Mouse (Mus musculus) brown adipose tissue, adult 24 weeks (tissue): ENCODE data around the gene Col13a1. TPM values are rescaled to one million over a fixed set of nuclear protein-coding genes. Genes with fewer than 3 reads are reported as not detected.

Source experiments
- H3K27ac ChIP-seq: fragments of 200-500 bp; replicated peaks from 2 replicates; pipeline ENCODE4 v1.5.1; 2012; ENCODE audit warnings: low read depth, mild to moderate bottlenecking, low read length
- H3K4me1 ChIP-seq: fragments of 200-500 bp; 2 replicates; pipeline ENCODE4 v1.6.1; 2012; ENCODE audit warnings: low read length, mixed read lengths; ENCODE audit not compliant: control insufficient read depth, insufficient read depth, insufficient read length
- H3K4me3 ChIP-seq: fragments of 200-500 bp; 2 replicates; pipeline ENCODE4 v1.5.1; 2012; ENCODE audit warnings: low read depth, mild to moderate bottlenecking, low read length, moderate library complexity; ENCODE audit not compliant: insufficient read depth
- polyA plus RNA-seq: library from polyadenylated mRNA; stranded (reverse); fragments of >200 nt; gene quantifications from 2 replicates; pipeline ENCODE4 v1.2.4, GENCODE M21; 2012; ENCODE audit not compliant: missing spikeins, insufficient read depth, insufficient read length

Col13a1 gene
- polyA plus RNA-seq, 1 experiment = 3.3 TPM

DNA sequence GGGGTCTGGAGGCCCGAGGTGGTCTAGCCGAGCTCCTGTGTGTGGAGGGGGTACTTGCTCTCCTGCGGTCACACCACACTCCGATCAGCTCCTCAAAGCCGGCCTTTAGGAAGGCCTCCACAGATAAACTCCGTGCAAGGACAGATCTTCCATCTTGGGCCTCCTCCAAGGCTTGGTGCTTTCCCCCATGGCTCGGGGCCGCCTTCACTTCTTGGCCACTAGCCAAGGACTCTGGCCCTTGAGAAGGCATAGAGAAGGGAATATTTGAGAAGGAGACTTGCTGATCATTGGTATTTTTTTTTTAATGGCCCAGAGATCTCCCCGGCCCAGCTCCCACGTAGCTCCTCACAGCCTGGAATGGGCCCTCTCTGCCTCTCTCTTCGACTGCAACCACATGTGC is 146.2 kb downstream of the Col13a1 start:
- H3K27ac ChIP-seq = no peak overlapping the region
- no peak overlapping the region for H3K4me3 ChIP-seq
- H3K4me1 ChIP-seq = no peaks in the 10 kb centered on the region

DNA sequence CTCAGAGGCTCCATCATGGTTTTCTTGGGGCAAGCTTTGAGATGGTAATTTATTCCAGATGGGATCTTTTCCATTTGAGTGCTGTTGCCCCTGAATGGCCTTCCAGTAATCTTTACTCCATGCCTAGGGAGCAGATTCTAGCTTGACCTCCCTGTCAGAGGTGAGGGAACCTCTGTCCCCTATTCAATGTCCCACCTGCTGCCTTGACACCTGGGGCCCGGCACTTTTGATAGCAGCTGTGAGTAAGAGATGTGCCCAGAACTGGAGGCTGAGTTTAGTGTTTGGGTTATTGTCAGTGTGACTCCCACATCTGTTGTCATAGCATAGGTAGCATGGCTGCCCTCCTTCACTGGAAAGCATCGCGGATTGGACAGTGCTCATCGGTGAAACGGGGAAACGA is 147.2 kb downstream of the Col13a1 start:
- Histone ChIP-seq H3K4me3 (no peak overlapping the region), H3K27ac (no peak overlapping the region), H3K4me1 (no peaks in the 10 kb centered on the region)

DNA sequence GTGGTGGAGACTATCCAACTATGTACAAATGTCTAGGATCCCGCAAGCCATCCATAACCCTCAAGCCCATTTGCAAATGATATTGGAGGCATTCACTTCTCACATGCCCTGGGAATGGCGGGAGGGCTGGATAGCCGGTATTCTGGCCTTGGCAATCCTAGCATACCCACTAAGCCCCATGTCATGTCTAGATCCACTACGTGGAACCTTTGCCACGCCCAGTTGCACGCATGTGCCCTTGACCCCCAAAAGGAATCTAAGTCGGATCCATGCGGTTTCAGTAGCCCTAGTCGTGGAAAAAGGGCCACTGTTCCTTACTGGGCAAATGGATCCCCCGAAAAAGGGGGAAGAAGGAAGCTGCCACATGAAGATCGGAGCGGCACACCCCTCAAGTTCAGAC is 147.7 kb downstream of the Col13a1 start:
- H3K4me3 ChIP-seq = no peak overlapping the region
- H3K27ac ChIP-seq = no peak overlapping the region
- H3K4me1 ChIP-seq = no peaks in the 10 kb centered on the region

- Histone ChIP-seq H3K4me1 (no peaks in the 10 kb centered on the region), H3K27ac (no peak overlapping the region), H3K4me3 (no peak overlapping the region)
These were observed 148.1 kb downstream of the Col13a1 start for GRCm38 (mm10) chr10:61830817-61831216.

DNA sequence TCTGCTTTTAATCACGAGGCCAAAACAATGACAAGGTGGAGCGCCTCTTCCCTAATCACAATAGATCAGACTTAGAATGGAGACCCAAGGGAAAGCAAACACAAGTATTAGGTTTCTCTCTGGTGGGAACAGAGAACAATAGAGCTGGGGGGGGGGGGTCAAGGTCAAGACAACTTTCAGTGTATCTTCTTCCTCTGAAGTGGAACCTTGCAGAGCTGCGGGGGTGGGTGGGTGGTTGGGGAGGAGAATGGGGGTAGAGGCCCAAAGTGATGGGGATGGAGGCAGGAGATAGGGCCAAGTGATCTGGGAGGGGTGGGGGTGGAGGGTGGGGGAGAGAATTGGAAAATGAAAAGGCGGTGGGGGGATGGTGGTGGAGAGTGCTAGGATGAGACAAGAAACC is 149.9 kb downstream of the Col13a1 start:
- no peaks in the 10 kb centered on the region for H3K4me1 ChIP-seq
- no peak overlapping the region for H3K4me3 ChIP-seq
- H3K27ac ChIP-seq = no peak overlapping the region

DNA sequence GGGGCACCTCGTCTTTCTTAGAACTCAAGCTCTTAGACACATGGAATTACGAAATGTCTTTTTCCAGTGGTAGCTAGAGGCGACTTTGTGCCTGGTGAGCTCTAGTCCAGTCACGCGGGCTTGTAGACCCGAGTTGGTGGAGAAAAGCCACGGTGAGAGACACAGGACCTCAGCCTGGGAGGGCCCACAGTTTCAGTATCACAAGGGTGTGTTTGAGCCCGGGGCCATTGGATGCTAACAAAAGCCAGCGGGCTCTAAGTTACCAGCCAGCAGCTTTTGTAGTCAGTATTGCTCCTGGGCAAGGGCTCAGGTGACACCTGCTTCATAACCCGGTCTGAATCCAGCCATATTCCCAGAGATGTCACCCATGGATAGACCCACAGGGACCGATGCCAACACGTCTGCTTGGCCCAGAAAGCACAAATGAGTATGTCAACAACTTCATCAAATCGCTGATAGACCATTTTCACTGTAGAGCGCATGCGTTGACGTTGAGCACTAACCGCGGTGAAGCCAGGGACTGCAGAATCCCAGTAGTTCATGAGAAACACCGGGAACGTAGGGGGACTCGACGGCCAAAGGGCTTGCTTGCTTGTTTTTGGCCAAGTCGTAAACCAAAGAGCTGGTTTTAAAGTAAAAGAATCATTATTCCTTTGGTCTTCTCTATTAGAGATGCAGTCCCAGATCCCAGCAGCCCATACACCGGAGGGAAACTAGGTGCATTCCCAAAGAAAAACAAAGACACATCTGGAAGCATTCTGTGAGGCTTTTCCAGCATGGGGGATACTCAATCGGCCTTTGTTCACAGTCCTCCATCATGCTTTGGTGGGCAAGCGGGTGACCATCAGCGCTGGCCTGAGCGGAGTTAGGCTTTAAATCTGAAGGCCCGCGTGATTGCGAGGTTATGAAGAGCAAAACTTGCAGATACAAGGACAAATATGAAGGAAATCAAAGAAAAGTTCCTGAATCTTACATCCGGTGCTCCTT is 150.7 kb downstream of the Col13a1 start:
- Histone ChIP-seq H3K27ac (no peak overlapping the region), H3K4me1 (no peaks in the 10 kb centered on the region)

DNA sequence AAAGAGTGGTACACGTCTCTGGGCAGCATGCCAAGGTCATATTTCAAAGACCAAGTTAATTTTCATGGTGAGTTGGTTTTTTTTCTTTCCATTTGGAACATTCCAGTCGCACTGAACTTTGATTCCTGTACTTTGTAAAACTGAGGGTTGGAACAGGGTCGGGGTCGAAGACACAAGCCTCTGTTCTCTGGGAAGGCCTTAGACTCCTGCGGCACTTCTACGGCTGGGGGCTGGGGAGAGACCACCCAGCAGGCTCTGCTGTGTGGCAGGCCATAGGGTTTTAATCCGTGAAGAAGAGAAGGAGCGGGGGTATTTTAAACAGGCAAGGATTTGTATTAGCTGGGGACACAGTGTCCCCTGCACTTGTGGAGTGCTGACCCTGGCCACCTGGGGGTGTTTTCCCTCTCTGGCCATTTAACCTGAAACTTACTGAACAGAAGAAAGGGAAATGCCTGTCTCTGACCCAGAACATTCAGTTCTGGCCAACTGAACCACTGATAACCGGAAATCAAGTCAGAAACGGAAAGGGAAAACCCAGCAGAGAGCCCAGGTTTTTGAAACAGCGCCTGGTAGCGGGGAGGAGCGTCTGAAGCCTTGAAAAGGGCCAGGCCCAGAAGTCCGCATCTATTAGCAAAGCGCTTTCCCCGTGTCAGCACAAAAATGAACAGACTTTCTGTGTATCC is 152.0 kb downstream of the Col13a1 start:
- H3K27ac ChIP-seq = no peak overlapping the region
- H3K4me1 ChIP-seq = no peaks in the 10 kb centered on the region
- no peak overlapping the region for H3K4me3 ChIP-seq

More for the DNA sequence above, 150.7 kb downstream of the Col13a1 start:
- no peak overlapping the region for H3K4me3 ChIP-seq

DNA sequence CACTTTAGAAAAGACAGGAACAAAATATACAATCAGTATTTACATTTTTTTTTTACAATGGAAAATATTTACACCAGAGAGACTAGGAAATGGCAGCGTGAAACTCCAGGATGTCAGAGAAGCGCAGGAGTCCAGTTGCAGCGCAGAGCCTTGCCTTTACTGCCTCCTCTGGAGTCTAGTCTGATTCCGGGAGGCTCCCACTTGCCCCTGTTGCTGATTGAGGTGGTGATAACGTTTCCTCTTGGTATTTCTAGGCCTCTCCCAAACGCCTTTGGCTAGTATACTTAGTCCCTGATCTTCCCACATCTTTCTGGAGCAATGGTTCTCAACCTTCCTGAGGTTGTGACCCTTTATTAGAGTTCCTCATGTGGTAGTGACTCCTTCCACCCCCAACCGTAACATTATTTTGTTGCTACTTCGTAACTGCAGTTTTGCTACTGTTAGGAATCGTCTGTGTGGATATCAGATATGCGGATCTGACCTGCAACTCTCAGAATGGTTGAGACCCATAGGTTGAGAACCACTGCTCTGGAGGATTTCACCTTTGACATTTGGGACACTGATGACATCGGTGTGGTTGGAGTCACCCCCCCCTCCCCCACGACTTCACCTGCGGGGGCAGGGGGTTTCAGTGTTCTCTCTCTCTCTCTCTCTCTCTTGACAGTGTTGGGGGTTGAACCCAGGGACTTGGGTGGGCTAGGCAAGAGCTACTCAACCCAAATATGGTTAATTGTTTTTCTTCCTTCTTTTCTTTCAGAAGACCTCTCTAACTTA is 152.7 kb downstream of the Col13a1 start:
- H3K4me1 ChIP-seq = no peaks in the 10 kb centered on the region
- no peak overlapping the region for H3K27ac ChIP-seq
- H3K4me3 ChIP-seq = no peak overlapping the region

GRCm38 (mm10) chr10:61825536-61825935 is 153.4 kb downstream of the Col13a1 start:
- H3K27ac ChIP-seq = no peak overlapping the region
- H3K4me3 ChIP-seq = no peak overlapping the region
- H3K4me1 ChIP-seq = no peaks in the 10 kb centered on the region

DNA sequence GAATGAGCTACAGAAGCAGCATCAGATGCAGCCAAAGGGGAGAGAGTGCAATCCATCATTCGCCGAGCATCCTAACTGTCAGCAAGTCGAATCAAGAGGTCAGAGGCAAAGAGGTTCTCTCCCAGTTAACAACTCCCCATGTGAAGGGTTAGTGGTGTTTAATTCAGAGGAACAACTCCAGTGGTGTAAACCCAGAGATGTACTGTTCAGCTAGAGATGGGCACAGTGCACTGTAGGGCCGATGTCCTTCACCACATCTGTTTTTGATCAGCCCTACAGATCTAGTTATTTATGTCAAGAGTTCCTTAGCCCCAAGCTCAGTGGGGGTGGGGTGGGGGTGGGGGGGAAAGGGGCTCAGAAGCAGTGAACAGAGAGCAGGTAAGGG is 155.2 kb downstream of the Col13a1 start:
- no peak overlapping the region for H3K4me3 ChIP-seq
- no peaks in the 10 kb centered on the region for H3K4me1 ChIP-seq
- H3K27ac ChIP-seq = no peak overlapping the region

- H3K27ac ChIP-seq = no peak overlapping the region
- no peak overlapping the region for H3K4me3 ChIP-seq
- no peaks in the 10 kb centered on the region for H3K4me1 ChIP-seq
These were observed 155.8 kb downstream of the Col13a1 start for GRCm38 (mm10) chr10:61822968-61823730.

DNA sequence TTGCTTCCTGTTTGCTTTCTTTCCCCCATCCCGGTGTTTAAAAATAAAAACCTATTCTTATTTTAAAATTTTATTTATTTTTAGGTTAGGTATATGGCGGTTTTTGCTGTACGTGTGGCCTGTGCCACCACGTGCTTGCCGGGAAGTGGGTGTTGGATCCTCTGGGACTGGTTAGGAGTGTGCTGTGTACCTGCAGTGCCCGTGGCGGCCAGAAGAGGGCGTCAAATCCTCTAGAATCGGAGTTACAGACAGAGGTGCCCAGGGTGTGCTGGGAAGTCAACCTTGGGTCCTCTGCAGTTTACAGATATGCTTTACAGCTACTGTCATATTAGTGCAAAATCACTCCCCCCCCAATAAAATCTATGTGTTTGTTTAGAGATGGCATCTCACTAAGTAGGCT is 158.9 kb downstream of the Col13a1 start:
- no peak overlapping the region for H3K4me3 ChIP-seq
- H3K4me1 ChIP-seq = no peaks in the 10 kb centered on the region
- no peak overlapping the region for H3K27ac ChIP-seq

DNA sequence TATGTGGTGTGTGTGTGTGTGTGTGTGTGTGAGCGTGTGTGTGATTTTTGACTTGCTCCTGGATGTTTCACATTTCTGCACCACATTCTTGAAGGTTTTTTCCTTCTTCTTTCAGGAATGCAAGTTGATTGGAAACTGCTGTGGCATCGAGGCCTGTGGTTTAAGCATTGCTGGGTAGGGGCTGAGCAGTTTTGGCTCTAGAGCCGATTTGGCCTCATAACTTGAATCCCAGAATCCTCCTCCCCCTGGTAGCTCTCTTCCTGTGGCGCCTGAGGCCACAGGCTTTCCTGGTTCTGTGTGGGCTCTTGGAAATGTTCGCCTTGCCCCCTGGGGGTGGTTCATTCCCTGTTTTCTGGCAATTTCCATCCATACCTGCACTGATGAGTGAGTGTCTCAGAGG is 166.9 kb downstream of the Col13a1 start:
- no peak overlapping the region for H3K4me3 ChIP-seq
- H3K27ac ChIP-seq = no peak overlapping the region

GRCm38 (mm10) chr10:61798133-61798576 is 180.8 kb downstream of the Col13a1 start:
- Histone ChIP-seq H3K4me1 (no peaks in the 10 kb centered on the region), H3K4me3 (no peak overlapping the region), H3K27ac (no peak overlapping the region)

More for the DNA sequence above, 166.9 kb downstream of the Col13a1 start:
- H3K4me1 ChIP-seq = no peaks in the 10 kb centered on the region
